Mouse (Mus musculus): ENCODE data around the gene Pdzk1. TPM values are rescaled to one million over a fixed set of nuclear protein-coding genes. Genes with fewer than 3 reads are reported as not detected.

Gene Pdzk1
- total RNA-seq (2022): not detected

- DNase-seq (ENCODE audit: low spot score in 2 of 2): no peak
These were observed at the start of gene Pdzk1, which contains the start of gene Cd160 for GRCm38 (mm10) chr3:96828984-96829383. Pdzk1 (plus strand) TSS chr3:96829284. Cd160 (minus strand) TSS chr3:96829351.

GRCm38 (mm10) chr3:96782236-96782635 lies 46.8 kb upstream of the Pdzk1 start:
- DNase-seq (ENCODE audit: low spot score in 2 of 2): no peak

- no peak for DNase-seq (ENCODE audit: low spot score in 2 of 2)
These were observed 41.3 kb upstream of the Pdzk1 start for GRCm38 (mm10) chr3:96787784-96788183.

GRCm38 (mm10) chr3:96788506-96788905 lies 40.6 kb upstream of the Pdzk1 start:
- peak in 1 of 2 experiments; percentile 12 for DNase-seq (ENCODE audit: low spot score in 2 of 2)

- DNase-seq (ENCODE audit: low spot score in 2 of 2): no peak
These were observed 28.8 kb upstream of the Pdzk1 start for GRCm38 (mm10) chr3:96800254-96800653.

GRCm38 (mm10) chr3:96802214-96802613 lies 26.9 kb upstream of the Pdzk1 start:
- DNase-seq (ENCODE audit: low spot score in 2 of 2): no peak

- DNase-seq (ENCODE audit: low spot score in 2 of 2): no peak
These were observed 20.9 kb upstream of the Pdzk1 start for GRCm38 (mm10) chr3:96808136-96808535.

GRCm38 (mm10) chr3:96808651-96809050 lies 20.4 kb upstream of the Pdzk1 start:
- DNase-seq (ENCODE audit: low spot score in 2 of 2): no peak

- DNase-seq (ENCODE audit: low spot score in 2 of 2): no peak
These were observed 17.9 kb upstream of the Pdzk1 start for GRCm38 (mm10) chr3:96811232-96811631.

GRCm38 (mm10) chr3:96812395-96813091 lies 16.5 kb upstream of the Pdzk1 start:
- peak; percentile 66 to 72 for DNase-seq (ENCODE audit: low spot score in 2 of 2)

- peak in 1 of 2 experiments; percentile 15 for DNase-seq (ENCODE audit: low spot score in 2 of 2)
These were observed 16.0 kb upstream of the Pdzk1 start for GRCm38 (mm10) chr3:96813106-96813505.

GRCm38 (mm10) chr3:96813591-96814244 lies 15.4 kb upstream of the Pdzk1 start:
- no peak for DNase-seq (ENCODE audit: low spot score in 2 of 2)

GRCm38 (mm10) chr3:96814342-96814741 lies 14.7 kb upstream of the Pdzk1 start:
- no peak for DNase-seq (ENCODE audit: low spot score in 2 of 2)

- no peak for DNase-seq (ENCODE audit: low spot score in 2 of 2)
These were observed 8.8 kb upstream of the Pdzk1 start for GRCm38 (mm10) chr3:96820116-96820915.

- DNase-seq (ENCODE audit: low spot score in 2 of 2): no peak
These were observed 7.5 kb upstream of the Pdzk1 start for GRCm38 (mm10) chr3:96821581-96821980.

- DNase-seq (ENCODE audit: low spot score in 2 of 2): no peak
These were observed 5.4 kb upstream of the Pdzk1 start for GRCm38 (mm10) chr3:96823701-96824100.

GRCm38 (mm10) chr3:96824614-96825013 lies 4.5 kb upstream of the Pdzk1 start:
- DNase-seq (ENCODE audit: low spot score in 2 of 2): no peak

GRCm38 (mm10) chr3:96825261-96825660 lies 3.8 kb upstream of the Pdzk1 start:
- DNase-seq (ENCODE audit: low spot score in 2 of 2): no peak

- no peak for DNase-seq (ENCODE audit: low spot score in 2 of 2)
These were observed 698 bp upstream of the Pdzk1 start for GRCm38 (mm10) chr3:96828308-96828864.

GRCm38 (mm10) chr3:96829856-96830255 lies 772 bp downstream of the Pdzk1 start:
- no peak for DNase-seq (ENCODE audit: low spot score in 2 of 2)

- no peak for DNase-seq (ENCODE audit: low spot score in 2 of 2)
These were observed 3.8 kb downstream of the Pdzk1 start for GRCm38 (mm10) chr3:96832930-96833329.
